Mouse (Mus musculus): ENCODE results near the gene Aes. TPM values are rescaled to one million over a fixed set of nuclear protein-coding genes. Genes with fewer than 3 reads are reported as not detected.

Gene Aes
- total RNA-seq, 2 experiments from 2014 or later, result 821 to 843 TPM

- peak; percentile 100 for DNase-seq
Measured at GRCm38 (mm10) chr10:81545161-81545747, 14.0 kb upstream of the Aes start, which contains the start of gene Gna11. Gene Gna11 (minus strand): TSS chr10:81545190.

- no peak for DNase-seq
Measured at GRCm38 (mm10) chr10:81546332-81546731, 13.0 kb upstream of the Aes start.

GRCm38 (mm10) chr10:81546788-81547571, 12.3 kb upstream of the Aes start:
- DNase-seq, result no peak

GRCm38 (mm10) chr10:81548944-81549343, 10.3 kb upstream of the Aes start:
- no peak for DNase-seq

GRCm38 (mm10) chr10:81550257-81550656, 9.0 kb upstream of the Aes start:
- DNase-seq, result peak; percentile 80

GRCm38 (mm10) chr10:81551597-81552102, 7.6 kb upstream of the Aes start:
- peak; percentile 90 for DNase-seq

- DNase-seq, result peak; percentile 50
Measured at GRCm38 (mm10) chr10:81553232-81553631, 6.1 kb upstream of the Aes start.

- no peak for DNase-seq
Measured at GRCm38 (mm10) chr10:81553807-81554755, 5.2 kb upstream of the Aes start.

GRCm38 (mm10) chr10:81556282-81556681, 3.0 kb upstream of the Aes start:
- DNase-seq, result no peak

- no peak for DNase-seq
Measured at GRCm38 (mm10) chr10:81557491-81557890, 1.8 kb upstream of the Aes start.

- peak; percentile 79 for DNase-seq
Measured at GRCm38 (mm10) chr10:81559627-81560539, 595 bp downstream of the Aes start.

GRCm38 (mm10) chr10:81560719-81561459, 1.6 kb downstream of the Aes start:
- peak; percentile 50 for DNase-seq

GRCm38 (mm10) chr10:81562411-81562810, 3.1 kb downstream of the Aes start:
- DNase-seq, result no peak

- DNase-seq, result no peak
Measured at GRCm38 (mm10) chr10:81563481-81563880, 4.2 kb downstream of the Aes start.

GRCm38 (mm10) chr10:81564216-81564615, 4.9 kb downstream of the Aes start:
- peak; percentile 74 for DNase-seq

- DNase-seq, result peak; percentile 69
Measured at GRCm38 (mm10) chr10:81564734-81565133, 5.4 kb downstream of the Aes start.

- DNase-seq, result no peak
Measured at GRCm38 (mm10) chr10:81565257-81566228, 6.3 kb downstream of the Aes start.

GRCm38 (mm10) chr10:81568381-81569191, 9.3 kb downstream of the Aes start:
- peak; percentile 77 for DNase-seq
